Mouse (Mus musculus): Measurements from ENCODE around the gene Arpc2.

Arpc2 gene

DNA sequence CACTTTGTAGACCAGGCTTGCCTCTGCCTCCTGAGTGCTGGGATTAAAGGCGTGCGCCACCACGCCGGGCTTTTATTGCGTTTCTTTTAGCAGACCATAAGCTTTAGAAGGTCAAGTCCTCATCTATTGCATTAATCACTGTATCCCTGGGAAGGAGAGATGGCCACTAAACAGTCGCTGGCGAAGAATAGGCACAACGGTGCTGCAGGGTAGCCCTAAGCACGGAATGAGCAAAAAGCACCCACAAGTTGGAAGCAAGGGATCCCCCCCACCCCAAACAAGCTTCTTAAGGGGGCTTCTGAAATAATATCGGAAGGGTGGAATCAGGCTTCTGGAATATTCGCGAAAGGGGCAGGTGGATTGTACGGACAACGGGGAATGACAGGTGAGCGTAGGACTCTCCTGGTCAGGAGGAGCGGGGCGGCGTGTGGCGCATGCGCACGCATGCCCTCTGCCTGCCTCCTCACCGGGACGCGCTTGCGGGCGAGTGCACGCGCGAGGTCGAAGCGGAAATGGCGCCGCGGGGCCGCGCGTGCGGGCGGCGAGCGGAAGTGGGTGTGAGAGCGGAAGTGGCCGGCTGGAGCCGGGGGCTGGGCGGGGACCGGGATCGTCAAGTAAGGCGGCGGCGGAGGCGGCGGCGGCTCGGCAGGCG, at the start of gene Arpc2:
Arpc2 (plus strand) TSS at position 147 of the 652 bp plus-strand sequence.
- 2% methylated on average over 43 of the region's 55 CpGs for WGBS

DNA sequence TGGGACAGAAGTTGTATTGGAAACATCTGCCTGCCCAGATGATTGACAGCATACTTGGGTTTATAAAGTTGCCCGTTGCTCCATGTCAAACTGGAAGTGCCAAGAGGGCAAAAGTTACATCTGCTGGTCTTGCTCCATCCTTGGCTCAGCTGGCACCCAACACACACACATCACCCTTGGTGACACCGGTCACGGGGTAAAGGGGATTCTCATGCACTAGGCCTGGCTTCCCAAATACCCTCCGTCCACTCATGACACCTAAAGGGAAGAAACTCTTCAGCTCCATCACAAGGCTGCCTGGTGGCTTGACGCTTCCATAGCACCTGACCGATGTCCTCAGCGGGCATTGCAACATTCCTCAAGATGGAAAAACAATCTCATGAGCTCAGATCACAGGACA, 45.4 kb upstream of the Arpc2 start:
- WGBS, result 91% methylated on average over 7 of the region's 7 CpGs

DNA sequence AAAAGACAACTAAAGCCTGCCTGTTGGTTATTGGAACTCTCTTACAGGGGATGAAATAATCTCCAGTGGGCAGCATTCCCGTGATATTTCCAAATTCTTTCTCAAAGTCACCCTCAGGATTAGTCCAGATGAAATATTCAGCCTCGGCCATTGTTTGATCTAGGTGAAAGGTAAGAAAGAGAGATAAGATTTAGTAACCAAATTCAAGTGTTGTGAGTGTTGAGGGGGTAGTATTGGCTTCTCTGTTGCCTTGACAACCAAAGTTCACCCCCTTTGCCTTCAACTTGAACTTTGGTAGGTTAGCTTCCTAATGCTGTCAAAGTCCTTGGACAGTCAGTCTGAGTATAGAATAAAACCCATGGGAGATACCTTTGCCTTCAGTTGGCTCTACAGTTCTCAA, 43.2 kb upstream of the Arpc2 start:
- 85% methylated on average over 2 of the region's 2 CpGs for WGBS

DNA sequence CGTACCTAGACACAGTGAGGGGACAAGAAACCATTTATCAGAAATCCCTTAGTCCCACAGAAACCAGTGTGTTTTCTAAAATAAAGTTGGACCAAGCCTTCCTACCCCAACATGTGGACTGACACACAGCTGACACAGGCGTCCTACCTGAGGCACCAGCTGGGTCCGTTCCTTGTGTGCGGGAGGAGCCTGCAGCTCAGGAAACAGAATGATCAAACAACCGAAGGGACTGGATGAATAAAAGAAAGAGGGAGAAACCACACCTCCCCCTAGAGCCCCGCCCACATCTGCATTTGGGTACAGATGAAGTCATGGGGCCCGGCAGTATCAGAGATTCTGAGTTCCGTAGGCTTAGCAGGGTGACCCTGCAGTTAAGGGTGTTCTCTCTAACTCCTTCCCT, 41.4 kb upstream of the Arpc2 start, which contains the start of gene Cxcr1:
Cxcr1 (minus strand) TSS at position 187 of the 400 bp plus-strand sequence.
- 76% methylated on average over 8 of the region's 8 CpGs for WGBS

DNA sequence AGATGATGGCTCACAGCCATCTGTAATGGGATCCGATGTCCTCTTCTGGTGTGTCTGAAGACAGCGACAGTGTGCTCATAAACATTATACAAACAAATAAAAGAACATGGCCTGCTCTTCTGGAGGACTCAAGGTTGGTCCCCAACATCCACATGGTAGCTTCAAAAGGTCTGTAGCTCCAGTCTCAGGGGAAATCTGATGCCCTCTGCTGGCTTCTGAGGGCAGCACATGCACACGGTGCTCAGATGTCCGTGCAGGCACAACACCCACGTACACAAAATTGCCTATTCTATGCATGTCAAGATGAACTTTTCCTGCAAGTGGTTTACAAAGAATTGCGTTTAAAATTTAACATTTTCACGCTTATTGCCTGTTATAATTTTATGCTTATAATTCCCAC, 39.9 kb upstream of the Arpc2 start:
- 56% methylated on average over 7 of the region's 7 CpGs for WGBS

DNA sequence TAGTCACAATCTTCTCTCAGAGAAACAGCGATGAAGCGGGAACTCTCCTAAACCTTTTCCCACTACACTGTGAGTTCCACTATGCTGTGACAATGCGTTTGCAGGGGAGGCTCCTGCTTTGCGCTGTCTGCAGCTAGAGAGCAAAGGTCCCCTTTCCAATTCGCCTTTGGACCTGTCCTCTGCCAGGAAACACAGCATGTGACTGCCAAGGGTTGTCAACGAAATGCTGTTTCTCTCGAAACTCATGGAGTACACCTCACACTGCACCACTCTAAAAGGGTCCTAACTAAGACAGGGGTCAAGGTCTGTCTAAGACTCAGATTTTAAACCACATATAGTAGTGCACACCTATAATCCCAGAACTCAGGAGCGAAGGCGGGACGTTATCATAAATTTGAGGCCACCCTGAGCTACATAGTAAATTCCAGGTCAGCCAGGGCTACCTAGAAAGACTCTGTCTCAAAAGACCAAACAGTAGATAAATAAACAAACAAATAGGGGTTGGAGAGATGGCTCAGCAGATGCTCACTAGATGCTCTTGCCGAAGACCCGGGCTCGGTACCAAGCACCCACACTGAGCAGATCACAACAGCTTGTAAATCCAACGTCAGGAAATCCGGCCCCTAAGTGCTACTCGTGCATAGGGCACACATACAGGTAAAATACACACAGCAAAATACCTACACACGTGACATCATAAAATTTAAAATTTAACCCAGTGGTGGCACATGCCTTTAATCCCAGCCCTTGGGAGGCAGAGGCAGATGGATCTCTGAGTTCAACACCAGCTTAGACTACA, 39.1 kb upstream of the Arpc2 start:
- WGBS, result 84% methylated on average over 17 of the region's 17 CpGs

DNA sequence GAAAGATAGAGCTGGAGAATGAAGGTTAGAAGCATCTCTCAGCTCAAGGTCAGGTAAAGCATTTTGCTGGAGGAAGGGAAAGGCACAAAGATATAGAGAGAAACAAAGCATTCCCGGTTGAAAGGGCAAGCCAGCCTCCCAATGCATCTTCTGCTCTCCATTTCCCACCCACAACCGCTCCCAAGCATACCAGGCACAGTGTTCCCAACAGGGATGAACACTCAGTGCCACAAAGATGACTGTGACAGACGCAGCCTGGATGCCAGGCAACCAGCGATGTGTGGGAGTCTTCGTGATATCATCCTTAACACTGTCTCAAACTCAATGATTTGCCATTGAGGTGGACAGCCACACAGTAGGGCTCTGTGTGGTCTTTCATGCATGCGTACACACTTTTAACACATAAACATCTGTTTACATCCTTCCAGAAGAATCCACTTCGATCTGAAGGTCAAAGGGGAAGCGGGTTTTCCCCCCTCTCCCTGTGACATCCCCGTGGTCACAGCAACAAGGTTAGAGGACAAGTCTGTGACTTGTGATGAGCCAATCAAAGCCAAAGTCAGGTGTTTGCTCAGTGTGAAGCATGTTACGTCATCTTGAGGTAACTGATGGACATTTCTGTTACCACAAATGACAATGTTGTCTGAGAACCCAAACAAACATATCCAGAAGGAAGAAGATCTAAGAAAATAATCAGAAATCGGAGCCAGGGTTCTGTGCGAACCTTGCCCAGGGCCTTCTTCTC, 38.0 kb upstream of the Arpc2 start:
- 70% methylated on average over 12 of the region's 12 CpGs for WGBS

DNA sequence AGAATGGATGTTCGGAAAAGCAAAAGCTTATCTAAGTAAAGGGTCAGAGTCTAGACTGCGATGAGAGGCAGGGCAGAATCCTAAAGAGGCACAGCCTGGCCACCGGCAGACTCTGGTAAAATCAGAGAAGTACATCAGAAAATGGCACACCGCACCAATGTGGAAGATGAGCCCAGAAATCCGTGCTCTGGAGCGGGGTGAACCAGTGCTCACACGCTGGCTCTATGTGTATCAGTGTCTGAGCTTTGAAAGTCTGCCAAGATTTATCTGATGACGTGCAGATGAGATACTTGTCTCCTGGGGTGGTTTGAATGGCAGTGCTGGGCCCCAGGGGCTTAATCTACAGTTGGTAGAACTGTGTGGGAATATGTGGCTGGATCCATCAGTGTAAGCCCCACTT, 36.8 kb upstream of the Arpc2 start:
- 63% methylated on average over 8 of the region's 8 CpGs for WGBS

DNA sequence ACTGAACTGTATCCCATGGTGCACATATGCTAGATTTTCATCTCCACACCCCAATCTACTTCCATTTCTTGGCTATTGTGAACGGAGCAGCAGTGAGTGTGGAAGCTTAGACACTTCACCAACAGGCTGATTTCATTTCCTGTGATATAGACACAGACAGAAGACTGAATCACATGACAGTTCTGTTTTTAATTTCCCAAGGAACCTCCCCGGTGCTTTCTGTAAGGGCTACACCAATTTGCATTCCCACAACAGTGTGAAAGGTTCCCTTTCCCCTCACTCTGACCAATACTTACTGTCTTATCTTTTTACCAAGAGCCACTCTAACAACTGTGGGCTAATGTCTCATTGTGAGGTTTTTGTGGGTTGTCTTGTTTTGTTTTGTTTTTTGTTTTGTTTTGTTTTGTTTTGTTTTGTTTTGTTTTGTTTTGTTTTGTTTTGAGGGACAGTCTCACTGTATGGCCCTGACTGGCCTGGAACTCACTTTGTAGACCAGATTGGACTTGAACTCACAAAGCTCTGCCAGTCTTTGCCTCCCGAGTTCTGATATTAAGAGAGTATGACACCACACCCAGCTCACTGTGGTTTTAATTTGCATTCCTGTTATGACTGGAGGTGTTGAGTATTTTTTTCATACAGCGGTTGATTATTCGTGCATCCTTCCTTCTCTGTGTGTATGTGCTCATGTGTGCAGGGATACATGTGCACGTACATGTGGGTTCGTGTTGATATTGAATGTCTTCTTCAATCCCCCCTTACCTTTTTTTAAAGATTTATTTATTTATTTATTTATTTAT, 34.6 kb upstream of the Arpc2 start:
- 76% methylated on average over 7 of the region's 7 CpGs for WGBS

DNA sequence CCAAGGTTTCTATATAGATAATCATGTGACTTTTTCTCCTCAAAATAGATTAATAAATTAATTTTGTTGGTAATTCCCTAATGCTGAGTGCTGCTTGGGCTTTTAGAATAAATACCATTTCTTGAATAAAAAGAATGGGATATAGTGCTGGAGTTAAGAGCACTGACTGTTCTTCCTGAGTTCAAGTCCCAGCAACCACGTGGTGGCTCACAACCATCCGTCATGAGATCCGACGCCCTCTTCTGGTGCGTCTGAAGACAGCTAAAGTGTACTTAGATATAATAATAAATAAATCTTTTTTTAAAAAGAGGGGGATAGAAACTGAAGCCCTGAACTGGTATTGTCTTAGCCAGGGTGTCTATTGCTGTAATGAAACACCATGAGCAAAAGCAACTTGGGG, 32.4 kb upstream of the Arpc2 start:
- WGBS, result 69% methylated on average over 5 of the region's 5 CpGs

DNA sequence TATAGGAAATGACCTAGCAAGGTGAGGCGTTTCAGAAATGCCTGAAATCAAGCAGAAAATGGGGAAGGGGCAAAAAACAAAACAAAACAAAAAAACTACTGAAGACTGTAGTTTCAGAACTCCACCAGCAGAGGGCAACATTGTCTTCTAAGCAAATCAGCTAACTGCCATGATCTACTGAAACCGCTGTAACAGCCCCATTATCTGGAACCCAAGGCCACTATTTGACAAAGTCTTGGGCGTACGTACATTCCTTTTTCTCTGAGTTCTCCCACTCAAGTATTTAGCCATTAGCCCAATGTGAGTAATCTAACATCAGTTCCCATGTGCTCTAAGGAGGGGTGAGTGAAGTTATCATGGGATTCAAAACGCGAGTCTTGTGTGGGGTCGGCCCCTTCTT, 30.0 kb upstream of the Arpc2 start:
- 53% methylated on average over 7 of the region's 7 CpGs for WGBS

DNA sequence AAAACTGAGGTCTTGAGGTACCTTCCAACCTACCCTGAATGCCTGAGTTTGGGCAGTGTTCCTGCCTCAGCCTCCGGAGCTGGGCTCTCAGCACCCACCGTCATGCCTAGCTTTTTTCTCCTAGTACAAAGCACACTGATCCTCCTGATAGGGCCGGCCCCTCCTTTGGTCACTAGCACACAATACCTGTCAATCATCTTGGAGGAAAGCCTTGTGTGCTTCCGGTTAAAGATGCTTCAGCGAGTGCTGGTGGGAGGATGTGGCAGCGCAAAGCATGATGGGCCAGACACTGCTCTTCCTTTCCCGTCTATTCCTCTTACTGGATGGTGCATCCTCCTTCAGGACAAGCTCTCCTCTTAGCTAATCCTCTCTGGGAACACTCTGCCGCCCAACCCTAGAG, 29.2 kb upstream of the Arpc2 start:
- 63% methylated on average over 8 of the region's 8 CpGs for WGBS

DNA sequence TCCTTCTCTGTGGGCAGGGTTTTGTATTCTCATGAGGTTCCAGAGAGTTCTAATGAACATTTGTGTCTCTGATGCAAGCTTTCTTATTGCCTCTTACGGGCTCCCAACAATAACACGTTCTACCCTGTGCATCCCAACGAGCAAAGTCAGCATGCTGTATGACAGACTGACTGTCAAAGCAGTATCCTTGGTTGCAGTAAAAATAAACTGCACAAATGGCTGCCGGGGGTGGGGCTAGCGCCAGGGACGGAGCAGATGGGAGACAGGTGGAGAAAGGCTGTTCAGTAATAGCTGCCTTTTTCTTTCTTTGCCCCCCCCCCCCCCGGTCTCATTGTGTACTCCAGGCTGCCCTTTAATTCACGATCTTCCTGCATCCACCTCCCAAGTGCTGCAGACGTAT, 28.0 kb upstream of the Arpc2 start:
- WGBS, result 42% methylated on average over 9 of the region's 9 CpGs

DNA sequence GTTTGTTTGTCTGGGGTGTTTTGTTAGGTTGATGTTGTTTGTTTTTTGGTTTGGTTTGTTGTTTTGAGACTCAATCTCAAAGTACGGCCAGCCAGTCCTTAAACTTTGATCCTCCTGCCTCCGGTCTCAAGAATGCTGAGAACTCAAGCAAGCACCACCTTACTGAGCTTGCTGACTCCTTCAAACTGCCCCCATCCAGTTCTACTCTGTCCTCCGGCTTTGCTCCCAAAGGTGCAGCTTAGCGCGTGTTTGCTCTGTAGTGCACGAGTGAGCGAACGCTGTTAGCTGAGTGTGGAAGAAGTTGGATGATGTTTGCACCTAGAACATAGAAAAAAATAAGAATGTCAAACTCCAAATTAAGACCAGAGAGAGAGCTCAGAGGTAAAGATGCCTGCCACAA, 26.9 kb upstream of the Arpc2 start:
- 90% methylated on average over 8 of the region's 8 CpGs for WGBS

DNA sequence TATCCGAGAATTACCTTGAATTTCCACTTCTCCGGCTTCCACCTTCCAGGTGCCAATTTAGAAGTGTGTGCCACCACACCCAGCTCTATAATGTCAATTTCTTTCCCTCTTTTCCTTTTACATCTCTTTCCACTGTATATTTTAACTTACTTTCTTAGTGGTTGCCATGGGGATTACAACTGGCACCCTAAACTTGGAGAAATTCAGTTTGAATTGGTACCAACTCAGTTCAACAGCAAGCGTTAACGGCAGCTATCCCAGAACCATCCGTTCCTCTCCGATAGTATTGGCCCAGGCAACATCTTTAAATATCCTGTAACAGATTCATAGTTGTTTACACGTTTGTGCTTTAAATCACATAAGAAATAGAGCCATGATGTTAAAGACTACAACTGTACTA, 16.0 kb upstream of the Arpc2 start:
- 44% methylated on average over 7 of the region's 7 CpGs for WGBS

DNA sequence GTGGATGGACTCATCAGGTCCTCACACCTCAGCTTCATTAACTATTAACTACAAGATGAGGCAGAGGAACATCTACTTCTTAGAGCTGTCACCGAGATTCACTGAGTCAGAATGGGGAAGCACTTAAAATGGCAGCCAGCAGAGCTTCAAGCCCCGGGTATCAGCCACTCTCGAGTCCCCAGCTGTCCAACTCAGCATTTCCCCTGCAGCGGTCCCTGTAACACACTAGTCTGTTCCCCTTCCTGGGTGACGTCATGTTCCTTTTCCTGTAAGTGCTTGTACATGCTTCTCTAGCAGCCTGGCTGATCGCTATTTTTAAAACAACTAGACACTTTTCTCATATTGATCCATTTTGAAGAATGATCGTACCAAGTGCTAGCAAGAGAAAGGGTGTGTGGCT, 8.6 kb upstream of the Arpc2 start:
- WGBS, result 45% methylated on average over 7 of the region's 7 CpGs

DNA sequence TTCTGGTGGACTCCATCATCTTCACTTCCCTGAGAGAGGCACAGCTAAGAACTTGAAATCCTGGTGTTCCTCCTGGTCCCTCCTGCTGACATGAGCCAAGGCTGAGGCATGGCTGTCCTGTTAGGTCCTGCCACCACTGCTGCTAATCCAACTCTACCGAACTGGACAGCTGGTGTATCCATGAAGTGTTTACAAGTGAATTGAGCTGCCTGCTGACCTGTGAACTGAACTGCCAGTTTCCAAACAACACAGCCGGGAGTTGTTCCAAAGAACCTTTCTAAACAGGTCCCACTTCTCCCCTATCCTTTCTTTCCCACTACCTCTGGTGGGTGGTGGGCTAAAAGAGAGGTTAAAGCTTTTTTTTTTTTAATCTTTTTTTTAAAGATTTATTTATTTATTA, 5.9 kb upstream of the Arpc2 start:
- WGBS, result 74% methylated on average over 2 of the region's 2 CpGs

DNA sequence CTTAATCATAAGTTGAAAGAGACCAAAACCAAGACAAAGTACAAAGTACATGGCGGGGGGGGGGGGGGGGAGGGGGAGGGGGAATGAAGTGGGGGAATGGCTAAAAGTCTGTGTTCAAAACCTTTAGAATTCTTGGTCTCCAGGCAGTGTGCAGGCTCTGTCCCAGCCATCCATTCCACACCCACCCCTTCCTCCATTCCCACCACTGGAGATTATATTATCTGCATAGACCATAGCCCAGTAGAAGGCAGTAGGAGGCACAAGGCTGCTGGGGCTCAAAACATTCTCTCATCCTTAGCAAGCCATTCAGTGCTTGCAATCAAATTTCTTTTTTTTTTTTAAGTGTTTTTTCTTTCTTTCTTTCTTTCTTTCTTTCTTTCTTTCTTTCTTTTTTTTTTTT, 4.9 kb upstream of the Arpc2 start:
- WGBS, result 89% methylated on average over 1 of the region's 1 CpGs

DNA sequence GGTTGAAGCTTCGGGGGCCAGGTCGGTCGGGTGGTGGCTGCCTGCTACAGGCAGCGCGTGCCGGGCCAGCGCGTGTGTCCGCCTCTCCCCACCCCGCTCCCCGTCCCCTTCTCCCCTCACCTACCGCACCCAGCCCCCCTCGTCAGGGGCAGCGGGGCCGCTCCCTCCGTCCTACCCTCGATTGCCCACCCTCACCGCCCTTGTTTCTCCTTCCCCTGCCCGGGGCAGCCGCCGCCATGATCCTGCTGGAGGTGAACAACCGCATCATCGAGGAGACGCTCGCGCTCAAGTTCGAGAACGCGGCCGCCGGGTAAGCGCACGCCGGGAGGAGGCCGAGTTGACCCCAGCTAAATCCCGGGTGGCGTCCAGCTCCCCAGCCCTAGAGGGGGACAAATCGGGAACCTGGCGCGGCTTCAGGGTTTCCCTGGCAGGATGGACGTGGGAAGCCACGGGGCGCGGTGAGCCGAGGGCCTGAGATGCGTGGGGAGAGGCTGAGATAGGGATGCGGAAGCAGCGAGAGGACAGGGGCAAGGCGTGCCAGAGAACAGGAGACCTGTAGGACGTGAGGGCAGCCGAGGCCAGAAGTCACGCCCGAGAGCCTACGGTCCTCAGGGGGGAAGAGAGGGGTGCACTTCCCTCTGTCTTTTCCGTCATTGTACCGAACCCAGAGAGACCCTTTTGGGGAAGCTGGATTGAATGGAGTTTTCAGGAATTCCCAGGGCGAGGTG, 870 bp downstream of the Arpc2 start:
- under 1% methylated on average over 56 of the region's 57 CpGs for WGBS

DNA sequence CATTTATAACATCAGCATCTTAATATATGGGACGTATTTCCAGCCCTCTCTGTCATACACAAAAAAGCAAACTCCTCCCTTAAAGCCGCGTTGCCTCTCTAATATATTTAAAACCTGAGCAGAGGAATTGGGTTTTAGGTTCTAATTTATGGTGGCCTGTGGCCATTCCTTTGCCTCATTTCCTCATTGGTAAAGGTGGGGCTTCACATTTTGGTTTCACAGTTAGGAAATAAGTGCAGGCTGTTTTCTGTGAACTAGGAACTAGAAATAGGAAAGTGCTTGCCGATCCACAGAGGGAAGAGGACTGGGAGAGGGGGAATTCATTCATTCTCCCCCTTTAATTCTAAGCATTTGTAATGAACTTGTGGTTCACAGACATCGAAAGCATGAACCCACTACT, 1.8 kb downstream of the Arpc2 start:
- 9% methylated on average over 5 of the region's 5 CpGs for WGBS

DNA sequence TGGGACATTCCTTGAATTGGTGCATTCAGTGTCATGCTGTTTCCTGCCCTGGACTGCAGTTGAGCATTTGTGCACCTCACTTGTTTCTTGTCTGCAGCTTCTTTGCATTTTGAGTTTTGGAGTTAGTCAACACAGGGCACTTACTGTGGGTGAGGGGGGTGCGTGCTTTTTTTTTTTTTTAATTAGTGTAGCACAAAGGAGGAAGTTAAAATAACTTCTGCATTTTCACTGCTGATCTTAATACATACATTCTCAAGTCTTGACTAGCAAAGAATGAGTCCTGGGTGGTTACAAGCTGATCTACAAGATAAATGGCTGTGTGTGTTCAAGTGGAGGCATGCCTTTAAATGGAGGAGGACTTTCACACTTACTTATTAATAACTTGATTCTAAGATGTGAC, 2.3 kb downstream of the Arpc2 start:
- 9% methylated on average over 1 of the region's 1 CpGs for WGBS

Measured in cerebral cortex, adult 2 months (tissue).